Mouse (Mus musculus): ENCODE results near the gene Ifng. TPM values are rescaled to one million over a fixed set of nuclear protein-coding genes. Genes with fewer than 3 reads are reported as not detected.
"Not testable (repeated sequence)": the region's sequence is repeated elsewhere in the genome, so short reads cannot be mapped to it uniquely, and the experiment has no call there.

Gene Ifng
- not detected for total RNA-seq (2022)

DNA sequence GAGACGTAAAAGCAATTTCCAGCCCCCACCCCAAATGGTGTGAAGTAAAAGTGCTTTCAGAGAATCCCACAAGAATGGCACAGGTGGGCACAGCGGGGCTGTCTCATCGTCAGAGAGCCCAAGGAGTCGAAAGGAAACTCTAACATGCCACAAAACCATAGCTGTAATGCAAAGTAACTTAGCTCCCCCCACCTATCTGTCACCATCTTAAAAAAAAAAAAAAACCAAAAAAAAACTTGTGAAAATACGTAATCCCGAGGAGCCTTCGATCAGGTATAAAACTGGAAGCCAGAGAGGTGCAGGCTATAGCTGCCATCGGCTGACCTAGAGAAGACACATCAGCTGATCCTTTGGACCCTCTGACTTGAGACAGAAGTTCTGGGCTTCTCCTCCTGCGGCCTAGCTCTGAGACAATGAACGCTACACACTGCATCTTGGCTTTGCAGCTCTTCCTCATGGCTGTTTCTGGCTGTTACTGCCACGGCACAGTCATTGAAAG is at the start of gene Ifng:
Gene Ifng, plus strand, starts transcription at position 305 of the 499 bp plus-strand sequence.
- DNase-seq (ENCODE audit: low spot score in 2 of 2): no peak

GRCm38 (mm10) chr10:118399917-118400316 is 40.9 kb upstream of the Ifng start:
- DNase-seq (ENCODE audit: low spot score in 2 of 2): no peak

DNA sequence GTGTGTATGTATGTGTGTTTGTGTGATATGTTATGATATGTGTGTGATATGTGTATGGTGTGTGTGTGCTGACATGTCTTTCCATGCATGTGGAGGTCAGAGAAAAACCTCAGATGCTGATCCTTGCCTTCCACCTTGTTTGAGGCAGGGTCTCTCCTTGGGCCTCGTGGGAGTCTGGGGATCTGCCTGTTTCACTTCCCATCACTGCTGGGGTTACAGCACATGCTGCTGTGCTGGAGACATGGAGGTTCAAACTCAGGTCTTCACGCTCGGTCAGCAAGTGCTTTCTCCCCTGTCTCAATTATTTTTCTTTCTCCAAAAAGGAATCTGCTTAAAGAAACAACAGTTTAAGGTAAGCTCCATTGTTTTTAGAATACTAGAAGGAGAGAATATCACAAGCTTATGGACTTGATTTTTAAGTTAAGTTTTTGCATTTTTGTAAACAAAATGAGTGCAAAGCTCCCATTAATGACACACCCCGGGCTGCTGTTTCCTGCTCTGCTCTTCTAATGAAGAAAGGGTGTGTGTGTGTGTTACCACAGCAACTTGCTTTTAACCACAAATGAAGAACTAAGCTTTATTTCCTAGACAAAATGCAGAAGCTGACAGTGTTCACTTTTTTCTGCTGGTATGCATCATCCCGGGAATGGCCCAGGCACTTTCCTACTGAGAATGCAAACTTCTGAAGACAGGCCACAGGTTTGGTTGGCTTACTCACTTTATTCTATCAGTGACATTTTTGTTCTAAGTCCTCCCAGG is 34.2 kb upstream of the Ifng start:
- no peak for DNase-seq (ENCODE audit: low spot score in 2 of 2)

GRCm38 (mm10) chr10:118411377-118411776 is 29.5 kb upstream of the Ifng start:
- no peak for DNase-seq (ENCODE audit: low spot score in 2 of 2)

DNA sequence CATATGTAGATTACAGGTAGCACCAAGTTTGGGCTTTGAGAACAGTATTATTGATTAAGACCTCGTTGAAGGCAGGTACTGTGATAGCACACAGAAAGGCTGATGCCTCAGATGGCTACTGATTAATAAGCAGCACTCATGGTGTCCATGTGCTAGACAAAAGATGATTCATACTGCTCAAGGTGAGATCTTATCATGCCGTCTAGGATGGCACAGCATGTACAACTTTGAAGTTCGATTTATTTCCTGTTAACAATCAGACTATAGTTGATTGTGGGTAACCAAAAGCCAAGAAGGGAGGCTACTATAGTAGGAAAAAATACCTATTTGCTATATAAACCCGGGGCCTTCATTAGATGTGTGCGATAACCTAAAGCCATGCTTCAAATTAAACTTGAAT is 28.1 kb upstream of the Ifng start:
- no peak for DNase-seq (ENCODE audit: low spot score in 2 of 2)

DNA sequence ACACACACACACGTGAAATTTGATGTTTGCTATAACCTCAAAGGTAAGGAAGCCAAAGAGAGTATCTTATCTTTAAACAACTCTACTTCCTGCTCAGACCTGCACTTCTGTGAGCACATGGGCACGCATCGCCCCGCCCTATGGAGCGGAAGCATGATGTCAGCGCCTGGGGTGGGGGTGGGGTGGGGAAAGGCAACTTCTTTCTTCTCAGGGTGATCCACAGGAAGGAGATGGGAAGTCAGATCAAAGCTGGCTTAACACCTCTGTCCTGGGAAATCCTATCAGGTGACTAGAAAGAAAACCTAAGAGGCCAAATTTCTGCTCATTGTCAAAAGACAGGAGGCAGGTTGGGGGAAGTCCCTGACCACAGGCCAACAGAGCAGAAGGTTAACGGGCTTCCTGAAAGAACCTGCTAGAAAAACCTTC is 21.8 kb upstream of the Ifng start:
- DNase-seq (ENCODE audit: low spot score in 2 of 2): no peak

DNA sequence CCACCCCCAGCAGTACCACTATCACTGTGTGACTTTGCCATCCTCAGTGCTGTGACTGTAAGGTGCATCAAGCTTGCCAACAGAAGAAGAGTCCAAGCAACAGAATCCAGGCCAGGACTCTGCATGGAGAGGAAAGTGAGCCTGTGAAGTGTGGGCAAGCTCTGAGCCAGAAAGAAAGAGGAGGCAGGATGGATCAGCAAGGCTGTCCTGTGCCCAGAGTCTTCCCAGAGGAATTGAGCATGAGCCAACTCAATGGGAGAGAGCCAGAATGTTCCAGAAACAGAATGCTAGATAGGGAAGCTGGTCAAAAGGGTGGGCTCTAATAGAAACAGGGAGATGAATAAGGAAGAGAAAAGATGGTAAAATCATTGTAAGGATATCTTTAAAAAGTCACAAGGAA is 19.9 kb upstream of the Ifng start:
- DNase-seq (ENCODE audit: low spot score in 2 of 2): no peak

- DNase-seq (ENCODE audit: low spot score in 2 of 2): no peak
Observed at GRCm38 (mm10) chr10:118435501-118435900, 5.3 kb upstream of the Ifng start.

- no peak for DNase-seq (ENCODE audit: low spot score in 2 of 2)
Observed at GRCm38 (mm10) chr10:118441898-118442297, 1.1 kb downstream of the Ifng start.

DNA sequence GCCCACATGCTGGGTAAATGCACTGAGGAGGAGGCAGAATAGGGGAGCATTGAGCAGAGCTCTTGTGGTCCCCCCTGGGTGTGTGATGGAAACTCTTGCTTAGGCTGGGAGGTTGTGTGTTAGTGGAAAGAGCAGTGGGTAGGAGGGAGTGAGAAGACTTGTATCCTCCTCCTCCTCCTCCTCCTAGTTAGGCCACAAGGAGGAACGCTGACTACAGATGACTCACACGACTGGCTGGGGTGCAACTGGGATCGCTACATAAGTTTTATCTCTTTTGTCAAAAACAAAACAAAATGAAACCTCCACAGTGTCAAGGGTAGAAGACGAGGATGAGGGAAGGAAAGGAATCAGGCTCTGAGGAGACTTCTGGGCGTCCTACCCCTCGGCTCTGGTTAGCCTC is 2.2 kb downstream of the Ifng start:
- DNase-seq (ENCODE audit: low spot score in 2 of 2): no peak

- DNase-seq (ENCODE audit: low spot score in 2 of 2): no peak
Observed at GRCm38 (mm10) chr10:118445021-118445420, 4.2 kb downstream of the Ifng start.

DNA sequence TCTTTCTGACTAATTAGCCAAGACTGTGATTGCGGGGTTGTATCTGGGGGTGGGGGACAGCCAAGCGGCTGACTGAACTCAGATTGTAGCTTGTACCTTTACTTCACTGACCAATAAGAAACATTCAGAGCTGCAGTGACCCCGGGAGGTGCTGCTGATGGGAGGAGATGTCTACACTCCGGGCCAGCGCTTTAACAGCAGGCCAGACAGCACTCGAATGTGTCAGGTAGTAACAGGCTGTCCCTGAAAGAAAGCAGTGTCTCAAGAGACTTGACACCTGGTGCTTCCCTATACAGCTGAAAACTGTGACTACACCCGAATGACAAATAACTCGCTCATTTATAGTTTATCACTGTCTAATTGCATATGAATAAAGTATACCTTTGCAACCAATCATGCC is 4.7 kb downstream of the Ifng start:
- DNase-seq (ENCODE audit: low spot score in 2 of 2): no peak

GRCm38 (mm10) chr10:118445978-118446377 is 5.1 kb downstream of the Ifng start:
- no peak for DNase-seq (ENCODE audit: low spot score in 2 of 2)

GRCm38 (mm10) chr10:118451747-118452146 is 10.9 kb downstream of the Ifng start:
- no peak for DNase-seq (ENCODE audit: low spot score in 2 of 2)

- no peak for DNase-seq (ENCODE audit: low spot score in 2 of 2)
Observed at GRCm38 (mm10) chr10:118458729-118459128, 17.9 kb downstream of the Ifng start.

DNA sequence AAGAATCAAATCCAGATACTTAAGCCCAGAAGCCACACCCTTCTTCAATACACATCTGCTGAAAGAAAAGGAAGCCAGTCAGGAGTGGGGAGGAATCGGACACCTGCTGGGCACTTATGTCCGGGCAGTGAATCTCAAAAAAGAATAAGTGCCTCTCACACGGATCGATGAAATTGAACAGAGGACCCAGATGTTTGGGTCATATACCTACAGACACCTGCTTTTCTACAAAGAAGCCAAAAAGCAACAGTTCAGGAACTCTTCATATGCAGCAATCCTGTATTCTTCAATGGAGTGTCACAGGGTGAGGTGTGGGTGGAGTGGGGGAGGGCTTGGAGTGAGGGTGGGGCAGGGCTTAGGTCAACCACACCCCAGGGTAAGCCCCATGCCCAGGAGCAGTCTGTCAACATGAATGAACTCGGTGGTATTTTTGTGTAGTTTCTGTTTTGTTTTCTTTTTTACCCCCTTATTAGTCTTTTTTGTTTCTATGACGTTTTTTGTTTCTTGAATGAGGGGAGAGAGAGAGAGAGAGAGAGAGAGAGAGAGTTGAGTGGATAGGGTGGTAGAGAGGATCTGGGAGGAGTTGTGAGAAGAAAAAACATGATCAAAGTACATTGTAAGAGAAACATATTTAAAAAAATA is 20.4 kb downstream of the Ifng start:
- no peak for DNase-seq (ENCODE audit: low spot score in 2 of 2)

DNA sequence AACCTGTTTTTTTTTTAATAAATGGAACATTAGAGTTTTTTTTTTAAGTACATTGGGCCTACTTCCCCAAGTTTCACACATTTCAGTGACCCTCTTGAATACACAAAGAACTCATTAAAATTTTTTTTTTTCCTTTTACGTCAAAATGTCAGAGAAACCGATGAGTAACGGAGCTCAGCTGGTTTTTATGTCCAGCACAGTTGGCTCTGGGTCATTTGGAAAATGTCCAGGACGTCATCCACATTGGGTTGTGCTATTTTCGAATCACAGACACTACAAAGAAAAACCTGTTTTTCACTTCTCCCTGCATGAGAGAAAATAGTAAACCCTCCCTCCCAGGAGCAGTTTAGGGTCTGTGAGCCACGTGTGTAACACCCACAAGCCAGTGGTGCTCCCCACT is 25.6 kb downstream of the Ifng start:
- DNase-seq (ENCODE audit: low spot score in 2 of 2): no peak

GRCm38 (mm10) chr10:118469047-118469446 is 28.2 kb downstream of the Ifng start:
- DNase-seq (ENCODE audit: low spot score in 2 of 2): no peak

GRCm38 (mm10) chr10:118470296-118470957 is 29.6 kb downstream of the Ifng start:
- DNase-seq (ENCODE audit: low spot score in 2 of 2): no peak

- DNase-seq (ENCODE audit: low spot score in 2 of 2): not testable (repeated sequence)
Observed at GRCm38 (mm10) chr10:118472846-118473245, 32.0 kb downstream of the Ifng start.

- no peak for DNase-seq (ENCODE audit: low spot score in 2 of 2)
Observed at GRCm38 (mm10) chr10:118476696-118477095, 35.9 kb downstream of the Ifng start.

DNA sequence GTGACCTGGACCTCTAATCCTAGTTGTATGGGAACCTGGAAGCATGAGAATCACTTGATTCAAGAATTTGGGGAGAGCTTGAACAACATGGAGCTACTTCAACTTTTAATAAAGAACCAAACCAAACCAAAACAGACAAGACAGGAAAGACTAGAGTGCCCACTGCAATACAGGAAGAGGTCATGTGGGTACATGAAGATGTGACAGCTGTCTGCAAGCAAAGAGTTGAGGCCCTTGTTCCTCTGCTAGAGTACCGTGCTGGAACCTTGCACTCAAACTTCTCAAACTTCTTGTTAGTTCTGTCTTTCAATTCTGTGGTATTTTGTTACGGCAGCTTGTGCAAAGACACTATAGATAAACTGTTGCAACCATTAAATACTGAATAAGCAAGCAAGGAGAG is 36.5 kb downstream of the Ifng start:
- DNase-seq (ENCODE audit: low spot score in 2 of 2): no peak

Measured in gastrocnemius, adult 8-10 months (tissue).